Mouse (Mus musculus) liver, embryonic 14.5 days (tissue): ENCODE measurements around the gene Col8a2. TPM values are rescaled to one million over a fixed set of nuclear protein-coding genes. Genes with fewer than 3 reads are reported as not detected.

ENCODE experiments used
- ATAC-seq: fragments of 200-750 bp; cut with Nextera tagmentation; 2 replicates; pipeline ENCODE4 v1.8.0; 2017; ENCODE audit warnings: moderate number of reproducible peaks, mild to moderate bottlenecking, moderate library complexity; ENCODE audit not compliant: insufficient read depth
- DNase-seq, 3 experiments: peaks; one replicate each; pipeline ENCODE4 v3.0.0-alpha.2; 2012 to 2013; ENCODE audit warnings: low read depth in 3 of 3, low spot score in 3 of 3
- H3K27ac ChIP-seq: fragments of 300-500 bp; sonication (generic); 2 replicates; pipeline ENCODE4 v1.5.1; 2014; ENCODE audit warnings: moderate library complexity, mild to moderate bottlenecking, control low read depth, inconsistent platforms
- H3K27me3 ChIP-seq: fragments of 300-500 bp; sonication (generic); 2 replicates; pipeline ENCODE4 v1.6.1; 2014; ENCODE audit warnings: mild to moderate bottlenecking, low read length, moderate library complexity; ENCODE audit not compliant: control insufficient read depth, insufficient read depth
- H3K36me3 ChIP-seq: fragments of 300-500 bp; sonication (generic); replicated peaks from 2 replicates; pipeline ENCODE4 v1.6.1; 2014; ENCODE audit warnings: low read depth; ENCODE audit not compliant: control insufficient read depth, insufficient read depth
- H3K4me1 ChIP-seq, 2 experiments: fragments of 200-500 bp in 1 of 2; fragments of 300-500 bp in 1 of 2; sonication (generic) in 1 of 2; replicated peaks; 2 replicates each; pipeline ENCODE4 v1.6.1; 2012 to 2014; ENCODE audit warnings: antibody characterized with exemption in 1 of 2, inconsistent platforms in 1 of 2, low read length in 1 of 2; ENCODE audit not compliant: control insufficient read depth in 2 of 2, insufficient read depth in 2 of 2
- H3K4me2 ChIP-seq: fragments of 300-500 bp; sonication (generic); 2 replicates; pipeline ENCODE4 v1.6.1; 2014; ENCODE audit warnings: low read depth, mild to moderate bottlenecking, control low read depth, moderate library complexity
- H3K4me3 ChIP-seq, 2 experiments: fragments of 200-500 bp in 1 of 2; fragments of 300-500 bp in 1 of 2; sonication (generic) in 1 of 2; 2 replicates each; pipeline ENCODE4 v1.5.1; 2012 to 2014; ENCODE audit warnings: low read depth in 2 of 2, low read length in 2 of 2, mild to moderate bottlenecking in 2 of 2, control low read depth in 1 of 2, inconsistent platforms in 1 of 2, moderate library complexity in 1 of 2; ENCODE audit not compliant: insufficient read depth in 1 of 2
- H3K9ac ChIP-seq: fragments of 300-500 bp; sonication (generic); replicated peaks from 2 replicates; pipeline ENCODE4 v1.6.1; 2014; ENCODE audit warnings: mild to moderate bottlenecking, control low read depth, moderate library complexity
- H3K9me3 ChIP-seq: fragments of 300-500 bp; sonication (generic); 2 replicates; pipeline ENCODE4 v1.6.1; 2016; ENCODE audit warnings: low read length, mixed read lengths; ENCODE audit not compliant: control insufficient read depth
- CTCF ChIP-seq: IDR thresholded peaks from 2 replicates; pipeline ENCODE4 v1.5.1; 2016; ENCODE audit warnings: antibody characterized with exemption, low read depth, control low read depth
- EP300 ChIP-seq: IDR thresholded peaks from 2 replicates; pipeline ENCODE4 v1.6.1; 2016; ENCODE audit warnings: antibody characterized with exemption, low read depth
- WGBS: fragments of 180-500 bp; shearing (Covaris S2); extraction: QIAGEN DNeasy Blood & Tissue Kit; methylation state at CpG from one replicate; pipeline ENCODE4 v1.1.7; 2014; ENCODE audit not compliant: insufficient replicate concordance; 5-methylcytosine and 5-hydroxymethylcytosine counted together
- polyA plus RNA-seq, 2 experiments: library from polyadenylated mRNA; depleted of rRNA in 1 of 2; stranded (reverse) in 1 of 2; unstranded in 1 of 2; fragments of >200 nt; fragmentation: Nextera tagmentation in 1 of 2; extraction: Ambion mirVana in 1 of 2; gene quantifications; 2 replicates each; pipeline versions ENCODE4 v1.2.1 to v1.2.3; 2012 to 2014

Col8a2 gene
- polyA plus RNA-seq, 2 experiments, result 0.25 to 0.28 TPM

GRCm38 (mm10) chr4:126321111-126321853, 34.7 kb downstream of the Col8a2 start, which contains the start of gene Adprhl2:
Gene Adprhl2, minus strand, starts transcription at chr4:126321703.
- TF ChIP-seq CTCF (peak; percentile 99), EP300 (no peak)
- ATAC-seq, result peak; percentile 84

GRCm38 (mm10) chr4:126321854-126322511, 35.4 kb downstream of the Col8a2 start:
- Histone ChIP-seq H3K27ac (no peak overlapping the region), H3K9me3 (no peaks in the 10 kb centered on the region), H3K36me3 (peaks cover 6% of the 10 kb centered on the region), H3K4me3 (peak overlapping the region; percentile 26 to 83), H3K9ac (no peak overlapping the region; the same call in 1 of the 2 replicates), H3K4me1 (peaks cover 4 to 6% of the 10 kb centered on the region in 2 experiments; a peak in 3 of 4 replicates), H3K4me2 (peak overlapping the region; percentile 94), H3K27me3 (peaks cover 8% of the 10 kb centered on the region)
- WGBS, result 52% methylated on average over 28 of the region's 28 CpGs
- ATAC-seq (no peak; the same call in 1 of the 2 replicates), DNase-seq (no peak)
- TF ChIP-seq CTCF, result no peak
- no peak for TF ChIP-seq EP300

More at GRCm38 (mm10) chr4:126321111-126321853, 34.7 kb downstream of the Col8a2 start, which contains the start of gene Adprhl2:
- peak within 1 kb of the TSS; percentile 6; the same call in 1 of the 2 replicates for H3K27ac ChIP-seq
- H3K4me3 ChIP-seq, result peak within 1 kb of the TSS; percentile 83 to 88
- H3K27me3 ChIP-seq, result peaks cover 8% of the 10 kb centered on the region
- under 1% methylated on average over 78 of the region's 80 CpGs for WGBS
- peak; percentile 87 to 93 (median 89) for DNase-seq
- peak within 1 kb of the TSS; percentile 74 for H3K9ac ChIP-seq
- peaks cover 4 to 6% of the 10 kb centered on the region in 2 experiments; a peak in 3 of 4 replicates for H3K4me1 ChIP-seq
- H3K4me2 ChIP-seq, result peak within 1 kb of the TSS; percentile 94
- H3K9me3 ChIP-seq, result no peaks in the 10 kb centered on the region
- H3K36me3 ChIP-seq, result peaks cover 7% of the 10 kb centered on the region

- Histone ChIP-seq H3K9ac (no peak overlapping the region), H3K4me2 (no peak overlapping the region), H3K27ac (no peak overlapping the region), H3K36me3 (no peaks in the 10 kb centered on the region; the same call in 1 of the 2 replicates), H3K4me3 (no peak overlapping the region), H3K9me3 (no peaks in the 10 kb centered on the region), H3K4me1 (peaks cover 4 to 6% of the 10 kb centered on the region in 2 experiments; a peak in 3 of 4 replicates), H3K27me3 (peaks cover 8% of the 10 kb centered on the region)
- no peak for ATAC-seq
- DNase-seq, result no peak
- TF ChIP-seq EP300 (no peak), CTCF (no peak)
- WGBS, result 83% methylated on average over 13 of the region's 13 CpGs
Measured at GRCm38 (mm10) chr4:126322646-126323045, 36.1 kb downstream of the Col8a2 start.

- Histone ChIP-seq H3K27ac (no peak overlapping the region), H3K9ac (no peak overlapping the region), H3K9me3 (no peaks in the 10 kb centered on the region), H3K4me1 (peaks cover 4 to 6% of the 10 kb centered on the region in 2 experiments; a peak in 3 of 4 replicates), H3K27me3 (peaks cover 8% of the 10 kb centered on the region), H3K4me2 (no peak overlapping the region), H3K36me3 (no peaks in the 10 kb centered on the region), H3K4me3 (no peak overlapping the region)
- TF ChIP-seq CTCF (no peak), EP300 (no peak)
- ATAC-seq, result no peak
- no peak for DNase-seq
- 55% methylated on average over 13 of the region's 13 CpGs for WGBS
Measured at GRCm38 (mm10) chr4:126324861-126325260, 38.3 kb downstream of the Col8a2 start.

- Histone ChIP-seq H3K27ac (no peak within 1 kb of the TSS), H3K4me2 (peak within 1 kb of the TSS; percentile 15), H3K27me3 (peaks cover 8% of the 10 kb centered on the region), H3K9ac (no peak within 1 kb of the TSS), H3K9me3 (no peaks in the 10 kb centered on the region), H3K4me3 (no peak within 1 kb of the TSS), H3K36me3 (no peaks in the 10 kb centered on the region), H3K4me1 (peaks cover 4% of the 10 kb centered on the region in 2 experiments; a peak in 3 of 4 replicates)
- TF ChIP-seq EP300 (no peak), CTCF (no peak)
- no peak for ATAC-seq
- no peak for DNase-seq
- 23% methylated on average over 23 of the region's 23 CpGs for WGBS
Measured at GRCm38 (mm10) chr4:126325281-126325861, 38.8 kb downstream of the Col8a2 start, which contains the start of gene Tekt2. Gene Tekt2, minus strand, starts transcription at chr4:126325688.
